8 mouse cellular contexts compared by ENCODE assay signal in the genomic region with DNA sequence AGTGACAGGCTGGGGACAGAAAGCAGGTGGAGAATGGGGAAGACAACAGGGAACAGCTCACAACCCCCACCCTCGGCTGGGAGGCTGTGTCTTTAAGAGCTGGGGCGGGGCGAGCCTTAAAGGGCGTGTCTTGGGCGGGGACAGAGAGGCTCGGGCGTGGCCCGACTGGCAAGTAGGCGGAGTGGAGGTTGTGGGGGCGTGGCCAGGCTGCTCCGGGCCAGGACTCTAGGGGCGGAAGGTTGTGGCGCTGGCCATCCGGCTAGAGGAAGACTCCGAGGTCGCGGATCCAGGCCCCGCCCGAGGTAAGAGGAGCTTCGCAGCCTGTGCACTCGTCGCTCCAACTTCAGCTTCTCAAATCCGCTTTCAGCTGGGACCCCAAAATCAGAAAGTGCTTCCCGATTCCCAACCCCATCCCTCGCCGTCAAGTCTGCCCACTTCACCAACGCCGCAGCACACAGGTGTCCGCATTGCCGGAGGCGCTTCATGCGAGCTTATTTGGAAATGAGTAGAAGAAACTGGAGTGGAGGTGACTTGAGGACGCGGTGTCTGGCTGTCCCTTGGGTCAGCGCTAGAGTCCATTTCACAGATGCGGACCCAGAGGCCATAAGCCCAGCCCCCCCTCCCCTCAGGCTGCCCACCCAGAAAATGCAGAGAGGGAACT. TPM values are rescaled to one million over a fixed set of nuclear protein-coding genes. Genes with fewer than 3 reads are reported as not detected.
DNase-seq lines count a peak whose midpoint lies in the region; ATAC-seq lines count a peak whose summit lies in the region.

A gene (plus strand): TSS at position 187 of the 661 bp plus-strand sequence.

- H3K9ac ChIP-seq in hindbrain, embryonic 16.5 days (ENCODE audit: low read depth, low read length): peak within 1 kb of the TSS; percentile 52

- peaks cover 50% of the 10 kb centered on the region for H3K79me2 ChIP-seq in macrophage (ENCODE audit: inconsistent target)

- peaks cover 11% of the 10 kb centered on the region for H3K4me1 ChIP-seq in hindbrain, embryonic 16.5 days (ENCODE audit: control insufficient read depth, insufficient read depth, low read depth, low read length)

- no peaks in the 10 kb centered on the region for H3K9me3 ChIP-seq in hindbrain, embryonic 16.5 days (ENCODE audit: control insufficient read depth, low read length)

- peak; percentile 84 for ATAC-seq in hindbrain, embryonic 16.5 days

- H3K4me2 ChIP-seq in hindbrain, embryonic 16.5 days (ENCODE audit: low read length): peak within 1 kb of the TSS; percentile 80

- H3K36me3 ChIP-seq in hindbrain, embryonic 16.5 days (ENCODE audit: control insufficient read depth, insufficient read depth, low read length): no peaks in the 10 kb centered on the region
- H3K36me3 ChIP-seq in macrophage (ENCODE audit: inconsistent target): no peaks in the 10 kb centered on the region; the same call in 1 of the 2 replicates

- under 1% methylated on average over 36 of the region's 36 CpGs for WGBS in hindbrain, embryonic 16.5 days
- WGBS in macrophage (ENCODE audit: missing documents): under 1% methylated on average over 35 of the region's 36 CpGs

- H3K4me3 ChIP-seq in hindbrain, embryonic 16.5 days (ENCODE audit: low read length): peak within 1 kb of the TSS; percentile 48
- peak within 1 kb of the TSS; percentile 95 for H3K4me3 ChIP-seq in macrophage (ENCODE audit: inconsistent target)

- DNase-seq in R1 (ENCODE audit: low read depth, low spot score): peak; percentile 91
- peak; percentile 85 to 91 for DNase-seq in cerebellum, postnatal 36 days
- peak; percentile 98 for DNase-seq in gastrocnemius, adult 18-20 months (ENCODE audit: low spot score)
- peak; percentile 74 to 80 for DNase-seq in left cerebral cortex, adult 18-20 months (ENCODE audit: low spot score in 2 of 2)
- peak; percentile 86 for DNase-seq in right cerebral cortex, adult 18-20 months
- peak; percentile 91 for DNase-seq in urinary bladder, postnatal 10 days (ENCODE audit: low spot score)

- no peaks in the 10 kb centered on the region for H3K27me3 ChIP-seq in hindbrain, embryonic 16.5 days (replicated peaks; ENCODE audit: control insufficient read depth, insufficient read depth, low read length)

- no peak within 1 kb of the TSS for H3K27ac ChIP-seq in hindbrain, embryonic 16.5 days (ENCODE audit: low read depth, low read length)
- peak within 1 kb of the TSS; percentile 89 for H3K27ac ChIP-seq in macrophage

RNA-seq across cellular contexts. Expression of the gene that starts here (rescaled TPM):
- 1 to 10 TPM; 8.5 to 8.6 TPM for total RNA-seq in gastrocnemius, adult 18-20 months (2021)
- 2.3 and 2.7 TPM in 2 replicates for polyA plus RNA-seq in hindbrain, embryonic 16.5 days (2015; fragmentation: Nextera tagmentation; extraction: Ambion mirVana)
- 1 to 10 TPM; 5.8 to 8.1 TPM for total RNA-seq in left cerebral cortex, adult 18-20 months (2021)
- total RNA-seq in macrophage (2018; cell fraction: chromatin; rRNA removed): 100 to 1,000 TPM in 25 of 26 experiments, 10 to 100 TPM in 1; 86.6 to 485 (median 263) TPM
- 10 to 100 TPM; 34.2 to 96.4 (median 63.3) TPM for total RNA-seq in macrophage (2018; cell fraction: cytosol; rRNA removed)
- 100 to 1,000 TPM in 25 of 26 experiments, 10 to 100 TPM in 1; 99.8 to 297 (median 210) TPM for total RNA-seq in macrophage (2018; cell fraction: nucleus; rRNA removed)
- 25.5 to 66.8 TPM (median 27.4 TPM) in 3 replicates for polyA plus RNA-seq in macrophage (2018)
